Mouse (Mus musculus) naive thymus-derived CD4-positive, alpha-beta T cell, adult 2 months (primary cell): ENCODE data around the gene Hfe2.
A peak's percentile ranks its signal among the peaks of the same experiment; 100 is the strongest.

Experiments used
- DNase-seq: peaks from one replicate; pipeline ENCODE4 v3.0.0-alpha.2; 2011; ENCODE audit warnings: low read depth

Hfe2 gene

GRCm38 (mm10) chr3:96528506-96528905 is 3.5 kb downstream of the Hfe2 start:
- DNase-seq = no peak

- DNase-seq = no peak
Measured at GRCm38 (mm10) chr3:96532050-96532449, 7.1 kb downstream of the Hfe2 start.

- no peak for DNase-seq
Measured at GRCm38 (mm10) chr3:96534300-96534699, 9.3 kb downstream of the Hfe2 start.

GRCm38 (mm10) chr3:96539316-96539715 is 14.3 kb downstream of the Hfe2 start:
- DNase-seq = no peak

- DNase-seq = no peak
Measured at GRCm38 (mm10) chr3:96540740-96541139, 15.8 kb downstream of the Hfe2 start.

- peak; percentile 31 for DNase-seq
Measured at GRCm38 (mm10) chr3:96541328-96542078, 16.5 kb downstream of the Hfe2 start.

- no peak for DNase-seq
Measured at GRCm38 (mm10) chr3:96542554-96542953, 17.6 kb downstream of the Hfe2 start.

GRCm38 (mm10) chr3:96543345-96543744 is 18.4 kb downstream of the Hfe2 start:
- no peak for DNase-seq

- peak; percentile 47 for DNase-seq
Measured at GRCm38 (mm10) chr3:96545565-96545964, 20.6 kb downstream of the Hfe2 start.

GRCm38 (mm10) chr3:96546880-96547279 is 21.9 kb downstream of the Hfe2 start:
- DNase-seq = peak; percentile 29

GRCm38 (mm10) chr3:96547389-96547960 is 22.5 kb downstream of the Hfe2 start:
- DNase-seq = peak; percentile 88

GRCm38 (mm10) chr3:96548824-96549223 is 23.9 kb downstream of the Hfe2 start:
- no peak for DNase-seq

GRCm38 (mm10) chr3:96549346-96549745 is 24.4 kb downstream of the Hfe2 start:
- no peak for DNase-seq

GRCm38 (mm10) chr3:96551203-96551602 is 26.2 kb downstream of the Hfe2 start:
- peak; percentile 84 for DNase-seq

- DNase-seq = peak; percentile 18
Measured at GRCm38 (mm10) chr3:96551890-96552289, 26.9 kb downstream of the Hfe2 start.

- DNase-seq = no peak
Measured at GRCm38 (mm10) chr3:96553601-96554000, 28.6 kb downstream of the Hfe2 start.

- peak; percentile 13 for DNase-seq
Measured at GRCm38 (mm10) chr3:96554251-96554650, 29.3 kb downstream of the Hfe2 start.

- peak; percentile 59 for DNase-seq
Measured at GRCm38 (mm10) chr3:96555041-96555596, 30.1 kb downstream of the Hfe2 start.

- DNase-seq = peak; percentile 59
Measured at GRCm38 (mm10) chr3:96555999-96556614, 31.1 kb downstream of the Hfe2 start.

GRCm38 (mm10) chr3:96556651-96557635 is 32.0 kb downstream of the Hfe2 start:
- peak; percentile 79 for DNase-seq

- DNase-seq = peak; percentile 99
Measured at GRCm38 (mm10) chr3:96557694-96558093, 32.7 kb downstream of the Hfe2 start, which contains the start of gene Txnip. Txnip (plus strand) TSS chr3:96557957.

- no peak for DNase-seq
Measured at GRCm38 (mm10) chr3:96558159-96558558, 33.2 kb downstream of the Hfe2 start.
